Comparison of ENCODE assay signal across 15 mouse cellular contexts in the genomic region with DNA sequence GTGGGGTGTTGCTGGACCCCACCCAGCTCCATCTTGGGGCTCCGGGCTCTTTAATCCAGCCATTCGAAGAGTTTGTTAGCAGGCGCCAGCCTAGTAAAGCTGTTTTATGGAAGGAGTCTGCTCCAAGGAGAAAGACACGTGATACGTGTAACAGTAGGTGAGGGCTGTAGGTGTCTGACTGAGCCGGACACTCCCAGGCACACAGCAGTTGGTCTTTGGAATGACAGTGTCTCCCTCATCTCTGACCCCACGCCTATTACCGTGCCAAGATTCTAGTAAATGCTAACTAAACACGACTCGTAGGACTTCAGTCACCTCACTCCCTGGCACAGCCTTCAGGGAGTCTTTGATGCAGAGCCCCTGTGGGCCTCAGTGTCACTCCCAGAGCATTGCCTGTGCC. TPM values are rescaled to one million over a fixed set of nuclear protein-coding genes. Genes with fewer than 3 reads are reported as not detected.
A peak's percentile ranks its signal among the peaks of the same experiment; 100 is the strongest.
DNase-seq lines count a peak whose midpoint lies in the region; ATAC-seq and TF ChIP-seq lines count a peak whose summit lies in the region.
"Had no signal": no experiment of that assay in that cellular context is flagged by ENCODE, and none has a peak within 500 bp of the region (broad histone marks: within the 10 kb centered on the region; RNA-seq: fewer than 3 reads in every experiment).

No protein-coding gene starts in this region.

- no peaks in the 10 kb centered on the region for H3K27me3 ChIP-seq in embryonic facial prominence, embryonic 15.5 days
- H3K27me3 ChIP-seq in embryonic facial prominence, embryonic 10.5 days (replicated peaks; ENCODE audit: low read depth, poor library complexity, severe bottlenecking): no peaks in the 10 kb centered on the region
- H3K27me3 ChIP-seq in kidney, embryonic 14.5 days (ENCODE audit: control insufficient read depth, insufficient read depth, low read length): no peaks in the 10 kb centered on the region
- H3K27me3 ChIP-seq in E14TG2a.4 (ENCODE audit: insufficient read depth, low read length): peaks cover 5% of the 10 kb centered on the region; the same call in 1 of the 2 replicates
- H3K27me3 ChIP-seq: hindbrain, embryonic 15.5 days; liver, embryonic 15.5 days had no signal

- H3K9ac ChIP-seq in embryonic facial prominence, embryonic 15.5 days: no peak overlapping the region
- H3K9ac ChIP-seq in kidney, embryonic 14.5 days (ENCODE audit: low read depth, low read length): no peak overlapping the region
- H3K9ac ChIP-seq: hindbrain, embryonic 15.5 days; liver, embryonic 15.5 days had no signal

- no peak overlapping the region for H3K4me3 ChIP-seq in embryonic facial prominence, embryonic 15.5 days (replicated peaks)
- H3K4me3 ChIP-seq in embryonic facial prominence, embryonic 10.5 days: no peak overlapping the region
- no peak overlapping the region for H3K4me3 ChIP-seq in kidney, embryonic 14.5 days (ENCODE audit: low read length)
- H3K4me3 ChIP-seq in E14TG2a.4 (replicated peaks; ENCODE audit: low read length): peak overlapping the region; percentile 48; the same call in 1 of the 2 replicates
- H3K4me3 ChIP-seq in lung, adult 2 months (replicated peaks; ENCODE audit: extremely low read depth, low read depth, low read length): no peak overlapping the region
- H3K4me3 ChIP-seq: heart, embryonic 10.5 days; hindbrain, embryonic 15.5 days; liver, embryonic 15.5 days had no signal

- 74% methylated on average over 10 of the region's 10 CpGs for WGBS in embryonic facial prominence, embryonic 15.5 days
- whole genome bisulfite sequencing in embryonic facial prominence, embryonic 10.5 days: 86% methylated on average over 10 of the region's 10 CpGs
- 71% methylated on average over 10 of the region's 10 CpGs for WGBS in kidney, embryonic 14.5 days
- WGBS in lung, adult 2 months: 81% methylated on average over 10 of the region's 10 CpGs

- TF ChIP-seq POLR2A in lung, adult 2 months (IDR thresholded peaks at IDR 0.05; ENCODE audit: borderline replicate concordance, extremely low read depth, low read depth, low read length): no peak

- DNase-seq in embryonic facial prominence, embryonic 10.5 days (ENCODE audit: low spot score): no peak
- DNase-seq in kidney, adult 8-10 months: peak; percentile 63 to 77
- peak; percentile 60 to 75 for DNase-seq in kidney, postnatal 36 days
- DNase-seq in lung, adult 2 months: no peak
- DNase-seq: cerebellum, adult 11 months; cerebellum, adult 9-11 months; lung, postnatal 4 days had no signal

- TF ChIP-seq CTCF in E14TG2a.4 (conservative IDR thresholded peaks at IDR 0.05; ENCODE audit: low read length): no peak
- no peak for TF ChIP-seq CTCF in lung, adult 2 months (IDR thresholded peaks at IDR 0.05; ENCODE audit: insufficient read depth, low read length)

- 0 out of 2 replicates have a peak overlapping the region, but pooled peaks have one; percentile 22 for H3K27ac ChIP-seq in embryonic facial prominence, embryonic 15.5 days (replicated peaks)
- H3K27ac ChIP-seq in embryonic facial prominence, embryonic 10.5 days (replicated peaks): no peak overlapping the region
- H3K27ac ChIP-seq in kidney, embryonic 14.5 days (ENCODE audit: low read depth, low read length): no peak overlapping the region
- H3K27ac ChIP-seq: heart, embryonic 10.5 days; hindbrain, embryonic 15.5 days; liver, embryonic 15.5 days had no signal

- H3K9me3 ChIP-seq in embryonic facial prominence, embryonic 15.5 days (replicated peaks): no peaks in the 10 kb centered on the region
- H3K9me3 ChIP-seq in embryonic facial prominence, embryonic 10.5 days: no peaks in the 10 kb centered on the region
- no peaks in the 10 kb centered on the region for H3K9me3 ChIP-seq in kidney, embryonic 14.5 days (ENCODE audit: control insufficient read depth, low read length)
- H3K9me3 ChIP-seq in E14TG2a.4 (ENCODE audit: low read length): no peaks in the 10 kb centered on the region
- H3K9me3 ChIP-seq: heart, embryonic 10.5 days; hindbrain, embryonic 15.5 days; liver, embryonic 15.5 days had no signal

- H3K4me1 ChIP-seq in embryonic facial prominence, embryonic 15.5 days: peaks cover 23% of the 10 kb centered on the region
- peaks cover 24% of the 10 kb centered on the region for H3K4me1 ChIP-seq in embryonic facial prominence, embryonic 10.5 days
- H3K4me1 ChIP-seq in kidney, embryonic 14.5 days (ENCODE audit: control insufficient read depth, insufficient read depth, low read length): peaks cover 15% of the 10 kb centered on the region
- peaks cover 69% of the 10 kb centered on the region for H3K4me1 ChIP-seq in E14TG2a.4 (replicated peaks; ENCODE audit: low read depth, low read length)
- H3K4me1 ChIP-seq in lung, adult 2 months (ENCODE audit: control insufficient read depth, insufficient read depth, low read length): peaks cover 10% of the 10 kb centered on the region

- no peak overlapping the region for H3K4me2 ChIP-seq in embryonic facial prominence, embryonic 15.5 days (replicated peaks)
- H3K4me2 ChIP-seq in kidney, embryonic 14.5 days (replicated peaks; ENCODE audit: low read depth, low read length): no peak overlapping the region
- H3K4me2 ChIP-seq: hindbrain, embryonic 15.5 days; liver, embryonic 15.5 days had no signal

- H3K36me3 ChIP-seq in embryonic facial prominence, embryonic 15.5 days: no peaks in the 10 kb centered on the region
- H3K36me3 ChIP-seq in embryonic facial prominence, embryonic 10.5 days (replicated peaks): peaks cover 4% of the 10 kb centered on the region; the same call in 1 of the 2 replicates
- H3K36me3 ChIP-seq in kidney, embryonic 14.5 days (ENCODE audit: control insufficient read depth, insufficient read depth, low read length): no peaks in the 10 kb centered on the region
- H3K36me3 ChIP-seq in E14TG2a.4 (ENCODE audit: insufficient read depth, low read length): no peaks in the 10 kb centered on the region
- H3K36me3 ChIP-seq: hindbrain, embryonic 15.5 days; liver, embryonic 15.5 days had no signal

- no peak for ATAC-seq in embryonic facial prominence, embryonic 15.5 days (ENCODE audit: insufficient number of reproducible peaks, low FRiP score, low TSS enrichment, low read depth)
- no peak for ATAC-seq in kidney, embryonic 14.5 days (ENCODE audit: low FRiP score, low TSS enrichment)
- ATAC-seq in monocyte, adult 5-6 weeks (replicated peaks; ENCODE audit: insufficient number of reproducible peaks, low FRiP score, low TSS enrichment, poor library complexity, severe bottlenecking): no peak

RNA-seq across cellular contexts. Expression of gene Sun2, which starts 3.0 kb away (rescaled TPM):
- polyA plus RNA-seq in embryonic facial prominence, embryonic 15.5 days (2015; fragmentation: Nextera tagmentation; extraction: Ambion mirVana): 6.4 and 7.7 TPM in 2 replicates
- polyA plus RNA-seq in embryonic facial prominence, embryonic 10.5 days (2016; fragmentation: Nextera tagmentation; extraction: Ambion mirVana): 2.4 and 3.4 TPM in 2 replicates
- 5.1 and 6.9 TPM in 2 replicates for polyA plus RNA-seq in kidney, embryonic 14.5 days (2014; fragmentation: Nextera tagmentation; extraction: Ambion mirVana)
- 138 to 194 TPM (median 160 TPM) in 3 replicates for total RNA-seq in monocyte, adult 5-6 weeks (2017)
- polyA plus RNA-seq in lung, adult 2 months (2012; rRNA removed): 74.7 and 88.6 TPM in 2 replicates

RNA-seq across cellular contexts. Expression of gene Dnal4, which starts 32.3 kb away (rescaled TPM):
- polyA plus RNA-seq in embryonic facial prominence, embryonic 15.5 days (2015; fragmentation: Nextera tagmentation; extraction: Ambion mirVana): 73.3 and 77.6 TPM in 2 replicates
- polyA plus RNA-seq in embryonic facial prominence, embryonic 10.5 days (2016; fragmentation: Nextera tagmentation; extraction: Ambion mirVana): 66.3 and 68.6 TPM in 2 replicates
- polyA plus RNA-seq in kidney, embryonic 14.5 days (2014; fragmentation: Nextera tagmentation; extraction: Ambion mirVana): 60.1 and 61.6 TPM in 2 replicates
- 8.3 to 15.0 TPM (median 9.1 TPM) in 3 replicates for total RNA-seq in monocyte, adult 5-6 weeks (2017)
- 51.1 and 51.2 TPM in 2 replicates for polyA plus RNA-seq in lung, adult 2 months (2012; rRNA removed)

RNA-seq across cellular contexts. Expression of gene Gtpbp1, which starts 54.7 kb away (rescaled TPM):
- 36.4 and 39.1 TPM in 2 replicates for polyA plus RNA-seq in embryonic facial prominence, embryonic 15.5 days (2015; fragmentation: Nextera tagmentation; extraction: Ambion mirVana)
- 47.7 and 51.6 TPM in 2 replicates for polyA plus RNA-seq in embryonic facial prominence, embryonic 10.5 days (2016; fragmentation: Nextera tagmentation; extraction: Ambion mirVana)
- 20.3 and 31.6 TPM in 2 replicates for polyA plus RNA-seq in kidney, embryonic 14.5 days (2014; fragmentation: Nextera tagmentation; extraction: Ambion mirVana)
- total RNA-seq in monocyte, adult 5-6 weeks (2017): 53.0 to 76.7 TPM (median 73.7 TPM) in 3 replicates
- polyA plus RNA-seq in lung, adult 2 months (2012; rRNA removed): 33.4 and 37.3 TPM in 2 replicates

RNA-seq across cellular contexts. Expression of gene Josd1, which starts 57.6 kb away (rescaled TPM):
- 27.0 and 28.0 TPM in 2 replicates for polyA plus RNA-seq in embryonic facial prominence, embryonic 15.5 days (2015; fragmentation: Nextera tagmentation; extraction: Ambion mirVana)
- polyA plus RNA-seq in embryonic facial prominence, embryonic 10.5 days (2016; fragmentation: Nextera tagmentation; extraction: Ambion mirVana): 22.9 and 23.9 TPM in 2 replicates
- 11.9 and 13.0 TPM in 2 replicates for polyA plus RNA-seq in kidney, embryonic 14.5 days (2014; fragmentation: Nextera tagmentation; extraction: Ambion mirVana)
- total RNA-seq in monocyte, adult 5-6 weeks (2017): 15.8 to 20.3 TPM (median 16.9 TPM) in 3 replicates
- 16.3 and 22.2 TPM in 2 replicates for polyA plus RNA-seq in lung, adult 2 months (2012; rRNA removed)

RNA-seq across cellular contexts. Expression of gene Nptxr, which starts 59.3 kb away (rescaled TPM):
- 8.4 and 9.0 TPM in 2 replicates for polyA plus RNA-seq in embryonic facial prominence, embryonic 15.5 days (2015; fragmentation: Nextera tagmentation; extraction: Ambion mirVana)
- polyA plus RNA-seq in embryonic facial prominence, embryonic 10.5 days (2016; fragmentation: Nextera tagmentation; extraction: Ambion mirVana): 1.8 and 2.2 TPM in 2 replicates
- polyA plus RNA-seq in kidney, embryonic 14.5 days (2014; fragmentation: Nextera tagmentation; extraction: Ambion mirVana): 0.50 and 1.8 TPM in 2 replicates
- total RNA-seq in monocyte, adult 5-6 weeks (2017): 0.10 TPM in 1 of 3 replicates, not detected in the others
- 3.1 and 3.7 TPM in 2 replicates for polyA plus RNA-seq in lung, adult 2 months (2012; rRNA removed)
- total RNA-seq: megakaryocyte-erythroid progenitor cell, adult 5-6 weeks had no signal

Comparison
In these comparisons a context has a peak if more than half of its experiments do, and no peak if none do; other contexts are left out.
1. DNase-seq: peak in kidney, adult 8-10 months (2 of 2) and kidney, postnatal 36 days (2 of 2); none in embryonic facial prominence, embryonic 10.5 days (single experiment) and lung, adult 2 months (single experiment).